17 mouse cellular contexts compared by ENCODE assay signal in the genomic region with DNA sequence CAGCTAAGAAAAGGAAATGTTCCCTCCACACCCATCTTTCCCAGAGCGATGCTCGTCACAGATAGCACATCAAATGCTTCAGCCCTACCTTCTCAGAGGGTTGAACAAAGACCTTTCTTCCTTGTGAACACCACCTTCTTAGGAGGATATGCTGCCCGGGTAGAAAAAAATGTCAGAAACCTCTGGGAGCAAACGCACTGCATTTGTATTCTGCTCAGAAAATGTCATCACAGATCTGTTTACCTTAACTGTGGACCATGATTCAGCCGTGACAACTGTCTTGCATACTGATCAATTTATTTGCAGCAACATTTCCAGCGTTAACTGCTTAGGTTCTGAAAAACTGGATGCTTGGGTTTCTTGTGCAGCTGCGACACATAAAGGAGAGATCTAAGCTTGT. TPM values are rescaled to one million over a fixed set of nuclear protein-coding genes. Genes with fewer than 3 reads are reported as not detected.
DNase-seq lines count a peak whose midpoint lies in the region; ATAC-seq and TF ChIP-seq lines count a peak whose summit lies in the region.
"Had no signal": no experiment of that assay in that cellular context is flagged by ENCODE, and none has a peak within 500 bp of the region (broad histone marks: within the 10 kb centered on the region; RNA-seq: fewer than 3 reads in every experiment).

No protein-coding gene starts in this region.

- H3K36me3 ChIP-seq in hindbrain, embryonic 12.5 days, result no peaks in the 10 kb centered on the region
- H3K36me3 ChIP-seq in hindbrain, embryonic 11.5 days (ENCODE audit: control insufficient read depth, insufficient read depth, low read length), result no peaks in the 10 kb centered on the region
- no peaks in the 10 kb centered on the region; the same call in 1 of the 2 replicates for H3K36me3 ChIP-seq in forebrain, embryonic 16.5 days (ENCODE audit: control insufficient read depth, insufficient read depth)
- no peaks in the 10 kb centered on the region for H3K36me3 ChIP-seq in midbrain, embryonic 15.5 days (replicated peaks)
- no peaks in the 10 kb centered on the region for H3K36me3 ChIP-seq in kidney, embryonic 16.5 days (ENCODE audit: insufficient read depth, low read length)
- H3K36me3 ChIP-seq: heart, embryonic 15.5 days; limb, embryonic 13.5 days had no signal

- H3K27ac ChIP-seq in hindbrain, embryonic 12.5 days, result 0 out of 2 replicates have a peak overlapping the region, but pooled peaks have one; percentile 23
- no peak overlapping the region for H3K27ac ChIP-seq in hindbrain, embryonic 11.5 days (ENCODE audit: low read depth, low read length)
- H3K27ac ChIP-seq in forebrain, embryonic 16.5 days (ENCODE audit: low read length), result peak overlapping the region; percentile 68
- H3K27ac ChIP-seq in midbrain, embryonic 15.5 days, result peak overlapping the region; percentile 80
- no peak overlapping the region for H3K27ac ChIP-seq in kidney, embryonic 16.5 days (ENCODE audit: low read length)
- H3K27ac ChIP-seq: heart, embryonic 15.5 days; kidney, postnatal 0 days; limb, embryonic 13.5 days had no signal

- H3K27me3 ChIP-seq in hindbrain, embryonic 12.5 days, result no peaks in the 10 kb centered on the region
- no peaks in the 10 kb centered on the region for H3K27me3 ChIP-seq in hindbrain, embryonic 11.5 days (ENCODE audit: control insufficient read depth, insufficient read depth, low read length)
- H3K27me3 ChIP-seq in forebrain, embryonic 16.5 days (replicated peaks; ENCODE audit: control insufficient read depth, insufficient read depth, low read length), result no peaks in the 10 kb centered on the region
- H3K27me3 ChIP-seq in midbrain, embryonic 15.5 days (replicated peaks), result no peaks in the 10 kb centered on the region
- no peaks in the 10 kb centered on the region for H3K27me3 ChIP-seq in kidney, embryonic 16.5 days (ENCODE audit: insufficient read depth, low read length)
- H3K27me3 ChIP-seq: heart, embryonic 15.5 days; limb, embryonic 13.5 days had no signal

- H3K9ac ChIP-seq in hindbrain, embryonic 12.5 days, result no peak overlapping the region
- no peak overlapping the region for H3K9ac ChIP-seq in hindbrain, embryonic 11.5 days (ENCODE audit: low read depth, low read length)
- no peak overlapping the region; the same call in 1 of the 2 replicates for H3K9ac ChIP-seq in forebrain, embryonic 16.5 days (replicated peaks; ENCODE audit: low read depth, low read length)
- H3K9ac ChIP-seq in midbrain, embryonic 15.5 days, result 0 out of 2 replicates have a peak overlapping the region, but pooled peaks have one; percentile 6
- H3K9ac ChIP-seq in kidney, embryonic 16.5 days (replicated peaks; ENCODE audit: low read length), result no peak overlapping the region
- H3K9ac ChIP-seq: heart, embryonic 15.5 days; limb, embryonic 13.5 days; liver, postnatal 0 days had no signal

- TF ChIP-seq POLR2A in brain, embryonic 14.5 days (IDR thresholded peaks at IDR 0.05; ENCODE audit: borderline replicate concordance, extremely low read depth, insufficient read depth, insufficient read length, poor library complexity, severe bottlenecking), result no peak

- H3K4me1 ChIP-seq in hindbrain, embryonic 12.5 days, result peaks cover 13% of the 10 kb centered on the region; the same call in 1 of the 2 replicates
- no peaks in the 10 kb centered on the region for H3K4me1 ChIP-seq in hindbrain, embryonic 11.5 days (replicated peaks; ENCODE audit: control insufficient read depth, insufficient read depth, low read length)
- H3K4me1 ChIP-seq in forebrain, embryonic 16.5 days (replicated peaks; ENCODE audit: control insufficient read depth, insufficient read depth, low read length), result peaks cover 10% of the 10 kb centered on the region
- H3K4me1 ChIP-seq in midbrain, embryonic 15.5 days, result peaks cover 28% of the 10 kb centered on the region
- peaks cover 9% of the 10 kb centered on the region; the same call in 1 of the 2 replicates for H3K4me1 ChIP-seq in kidney, embryonic 16.5 days (ENCODE audit: insufficient read depth, low read length)
- H3K4me1 ChIP-seq: limb, embryonic 13.5 days had no signal

- TF ChIP-seq CTCF in brain, embryonic 14.5 days (IDR thresholded peaks at IDR 0.05; ENCODE audit: borderline replicate concordance, extremely low read depth, insufficient read depth, insufficient read length), result no peak

- 75% methylated on average over 7 of the region's 7 CpGs for WGBS in hindbrain, embryonic 12.5 days
- WGBS in hindbrain, embryonic 11.5 days, result 81% methylated on average over 7 of the region's 7 CpGs
- 57% methylated on average over 7 of the region's 7 CpGs for WGBS in forebrain, embryonic 16.5 days
- WGBS in midbrain, embryonic 15.5 days, result 53% methylated on average over 7 of the region's 7 CpGs
- WGBS in kidney, embryonic 16.5 days, result 55% methylated on average over 7 of the region's 7 CpGs

- no peak overlapping the region for H3K4me2 ChIP-seq in hindbrain, embryonic 12.5 days (replicated peaks)
- H3K4me2 ChIP-seq in hindbrain, embryonic 11.5 days (replicated peaks; ENCODE audit: low read depth, low read length), result no peak overlapping the region
- no peak overlapping the region for H3K4me2 ChIP-seq in forebrain, embryonic 16.5 days (ENCODE audit: low read length)
- H3K4me2 ChIP-seq in midbrain, embryonic 15.5 days, result peak overlapping the region; percentile 25
- H3K4me2 ChIP-seq in kidney, embryonic 16.5 days (replicated peaks; ENCODE audit: low read depth, low read length), result no peak overlapping the region
- H3K4me2 ChIP-seq: heart, embryonic 15.5 days; limb, embryonic 13.5 days had no signal

- H3K9me3 ChIP-seq in hindbrain, embryonic 12.5 days (replicated peaks), result no peaks in the 10 kb centered on the region
- H3K9me3 ChIP-seq in hindbrain, embryonic 11.5 days (ENCODE audit: control insufficient read depth, low read length), result no peaks in the 10 kb centered on the region
- no peaks in the 10 kb centered on the region for H3K9me3 ChIP-seq in forebrain, embryonic 16.5 days (ENCODE audit: control insufficient read depth, low read length)
- H3K9me3 ChIP-seq in midbrain, embryonic 15.5 days, result no peaks in the 10 kb centered on the region
- H3K9me3 ChIP-seq in kidney, embryonic 16.5 days (ENCODE audit: low read length), result no peaks in the 10 kb centered on the region
- H3K9me3 ChIP-seq: heart, embryonic 15.5 days; limb, embryonic 13.5 days had no signal

- ATAC-seq in hindbrain, embryonic 12.5 days (ENCODE audit: low FRiP score), result no peak
- no peak for ATAC-seq in hindbrain, embryonic 11.5 days (ENCODE audit: low FRiP score)
- peak; percentile 41; the same call in 1 of the 2 replicates for ATAC-seq in forebrain, embryonic 16.5 days
- ATAC-seq in midbrain, embryonic 15.5 days (replicated peaks), result peak; percentile 59
- no peak for ATAC-seq in kidney, embryonic 16.5 days (ENCODE audit: low FRiP score, low TSS enrichment)
- ATAC-seq: inflammation-experienced regulatory T-cells, adult 6 months; liver, postnatal 0 days had no signal

- DNase-seq in hindbrain, embryonic 11.5 days (ENCODE audit: low spot score), result no peak
- DNase-seq in brain, embryonic 14.5 days (ENCODE audit: low read depth), result peak; percentile 72
- DNase-seq in right cerebral cortex, postnatal 4 days, result no peak
- DNase-seq: B cell, adult 2 months; cerebellum, postnatal 25 days; liver, postnatal 0 days; lung, postnatal 4 days; thymus, postnatal 36 days had no signal

- H3K4me3 ChIP-seq in hindbrain, embryonic 12.5 days, result no peak overlapping the region
- no peak overlapping the region for H3K4me3 ChIP-seq in hindbrain, embryonic 11.5 days (ENCODE audit: low read depth, low read length)
- peak overlapping the region; percentile 4; the same call in 1 of the 2 replicates for H3K4me3 ChIP-seq in forebrain, embryonic 16.5 days (replicated peaks; ENCODE audit: low read length)
- H3K4me3 ChIP-seq in midbrain, embryonic 15.5 days, result peak overlapping the region; percentile 7; the same call in 1 of the 2 replicates
- no peak overlapping the region for H3K4me3 ChIP-seq in kidney, embryonic 16.5 days (ENCODE audit: low read length)
- H3K4me3 ChIP-seq: heart, embryonic 15.5 days; limb, embryonic 13.5 days; myocyte had no signal

RNA-seq across cellular contexts. Expression of a gene that starts 37.7 kb away (rescaled TPM):
- polyA plus RNA-seq in hindbrain, embryonic 12.5 days (2016; fragmentation: Nextera tagmentation; extraction: Ambion mirVana), result 57.6 and 64.2 TPM in 2 replicates
- 32.8 and 39.5 TPM in 2 replicates for polyA plus RNA-seq in hindbrain, embryonic 11.5 days (2014; fragmentation: Nextera tagmentation; extraction: Ambion mirVana)
- polyA plus RNA-seq in brain, embryonic 14.5 days (2012; rRNA removed), result 172 and 207 TPM in 2 replicates
- 68.6 and 70.0 TPM in 2 replicates for polyA plus RNA-seq in forebrain, embryonic 16.5 days (2015; fragmentation: Nextera tagmentation; extraction: Ambion mirVana)
- 88.4 and 96.8 TPM in 2 replicates for polyA plus RNA-seq in midbrain, embryonic 15.5 days (2015; fragmentation: Nextera tagmentation; extraction: Ambion mirVana)
- polyA plus RNA-seq in kidney, embryonic 16.5 days (2015; fragmentation: Nextera tagmentation; extraction: Ambion mirVana), result 10.8 and 10.9 TPM in 2 replicates
- polyA plus RNA-seq: liver, postnatal 0 days had no signal

Comparison
In these comparisons a context has a peak if more than half of its experiments do, and no peak if none do; other contexts are left out.
1. H3K27ac ChIP-seq: peak in hindbrain, embryonic 12.5 days (single experiment), forebrain, embryonic 16.5 days (single experiment) and midbrain, embryonic 15.5 days (single experiment); none in hindbrain, embryonic 11.5 days (single experiment) and kidney, embryonic 16.5 days (single experiment).
2. ATAC-seq: peak in forebrain, embryonic 16.5 days (single experiment) and midbrain, embryonic 15.5 days (single experiment); none in hindbrain, embryonic 12.5 days (single experiment), hindbrain, embryonic 11.5 days (single experiment) and kidney, embryonic 16.5 days (single experiment).
3. H3K4me3 ChIP-seq: peak in forebrain, embryonic 16.5 days (single experiment) and midbrain, embryonic 15.5 days (single experiment); none in hindbrain, embryonic 12.5 days (single experiment), hindbrain, embryonic 11.5 days (single experiment) and kidney, embryonic 16.5 days (single experiment).